Mouse (Mus musculus): ENCODE data around the gene Kat7. TPM values are rescaled to one million over a fixed set of nuclear protein-coding genes. Genes with fewer than 3 reads are reported as not detected.

The Kat7 gene
- polyA plus RNA-seq, 1 experiment from 2014 or later, result 31.2 TPM

DNA sequence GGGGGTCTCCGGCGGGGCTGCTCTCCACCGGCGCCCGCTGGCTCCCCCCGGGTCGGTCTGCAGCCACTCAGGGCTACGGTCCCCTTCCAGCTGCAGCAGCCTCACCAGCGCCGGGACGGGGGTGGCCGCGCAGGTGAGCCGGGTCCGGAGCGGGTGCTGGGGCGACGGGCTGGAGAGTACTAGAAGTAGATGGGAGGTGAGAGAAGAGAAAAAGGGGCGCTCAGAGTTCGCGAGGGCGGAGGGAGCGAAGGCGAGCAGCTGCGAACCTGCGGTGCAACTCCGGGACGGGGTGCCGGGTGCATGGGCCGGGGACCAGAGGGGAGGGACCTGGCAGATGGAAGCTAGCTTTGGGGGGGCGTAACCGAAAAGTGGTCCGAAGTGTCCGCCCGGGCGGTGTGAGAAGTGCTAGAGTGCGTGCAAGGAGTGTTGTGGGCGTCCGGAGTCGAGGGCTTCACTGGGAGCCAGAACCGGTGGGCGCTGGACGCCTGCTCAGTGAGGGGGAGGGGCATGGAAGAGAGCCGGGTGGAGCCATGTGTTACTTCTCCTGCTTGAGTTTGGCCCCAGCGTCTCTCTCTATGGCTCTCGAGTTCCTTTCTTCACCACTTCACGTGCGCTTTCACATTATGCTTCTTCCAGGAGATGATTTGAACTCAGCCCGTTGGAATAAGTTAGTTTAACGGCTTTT is 27.2 kb upstream of the Kat7 start:
- Histone ChIP-seq H3K4me3 (ENCODE audit: low read depth, low read length) (peak overlapping the region; percentile 94), H3K27me3 (ENCODE audit: control insufficient read depth, insufficient read depth, low read depth, low read length) (no peaks in the 10 kb centered on the region), H3K36me3 (ENCODE audit: control insufficient read depth, insufficient read depth) (peaks cover 6% of the 10 kb centered on the region), H3K9ac (ENCODE audit: low read depth, low read length) (peak overlapping the region; percentile 96), H3K9me3 (replicated peaks; ENCODE audit: control insufficient read depth, low read length) (no peaks in the 10 kb centered on the region), H3K4me2 (ENCODE audit: low read depth, low read length) (peak overlapping the region; percentile 73), H3K4me1 (ENCODE audit: control insufficient read depth, low read depth, low read length) (peaks cover 46% of the 10 kb centered on the region), H3K27ac (ENCODE audit: low read length) (peak overlapping the region; percentile 99)
- under 1% methylated on average over 48 of the region's 50 CpGs for WGBS (ENCODE audit: insufficient replicate concordance)
- ATAC-seq (ENCODE audit: low read depth), result peak; percentile 12

DNA sequence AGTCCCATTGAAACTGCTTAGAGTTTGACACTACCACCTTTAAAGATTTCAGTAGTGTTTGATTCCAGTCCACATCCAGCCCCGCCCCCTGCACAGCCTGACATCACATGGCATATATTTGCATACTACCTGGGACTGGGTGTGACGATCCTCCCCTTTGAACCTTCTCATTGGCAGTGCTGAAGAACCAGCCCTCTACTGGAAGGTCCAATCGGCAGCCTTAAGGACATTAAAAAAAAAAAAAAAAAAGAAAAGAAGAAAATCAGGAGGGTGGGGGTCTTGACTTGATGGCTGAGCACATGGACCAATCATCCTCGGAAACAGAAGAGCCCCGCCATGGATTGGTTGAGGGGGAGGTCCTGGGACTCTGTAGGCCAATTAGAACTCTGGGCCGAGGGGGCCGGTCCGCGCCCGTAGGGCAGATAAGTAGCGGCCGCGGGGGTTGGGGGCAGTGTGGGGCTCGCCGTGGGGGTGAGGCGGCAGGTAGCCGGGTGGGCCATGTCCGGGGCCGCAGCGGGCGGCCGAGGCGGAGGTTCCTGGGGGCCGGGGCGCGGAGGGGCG is 26.6 kb upstream of the Kat7 start, which contains the start of gene Fam117a:
TSS of gene Fam117a (plus strand) at position 451 of the 561 bp plus-strand sequence.
- peaks cover 1% of the 10 kb centered on the region for H3K36me3 ChIP-seq (ENCODE audit: control insufficient read depth, insufficient read depth)
- peak within 1 kb of the TSS; percentile 94 for H3K4me3 ChIP-seq (ENCODE audit: low read depth, low read length)
- H3K9me3 ChIP-seq (replicated peaks; ENCODE audit: control insufficient read depth, low read length), result no peaks in the 10 kb centered on the region
- H3K4me1 ChIP-seq (ENCODE audit: control insufficient read depth, low read depth, low read length), result peaks cover 44% of the 10 kb centered on the region
- no peaks in the 10 kb centered on the region for H3K27me3 ChIP-seq (ENCODE audit: control insufficient read depth, insufficient read depth, low read depth, low read length)
- peak within 1 kb of the TSS; percentile 73 for H3K4me2 ChIP-seq (ENCODE audit: low read depth, low read length)
- peak within 1 kb of the TSS; percentile 96 for H3K9ac ChIP-seq (ENCODE audit: low read depth, low read length)
- ATAC-seq (ENCODE audit: low read depth), result peak; percentile 80
- H3K27ac ChIP-seq (ENCODE audit: low read length), result peak within 1 kb of the TSS; percentile 99
- 0% methylated on average over 16 of the region's 27 CpGs for WGBS (ENCODE audit: insufficient replicate concordance)

- 26% methylated on average over 5 of the region's 5 CpGs for WGBS (ENCODE audit: insufficient replicate concordance)
- H3K4me2 ChIP-seq (ENCODE audit: low read depth, low read length), result peak overlapping the region; percentile 45
- H3K36me3 ChIP-seq (ENCODE audit: control insufficient read depth, insufficient read depth), result no peaks in the 10 kb centered on the region
- peak overlapping the region; percentile 95 for H3K27ac ChIP-seq (ENCODE audit: low read length)
- H3K4me1 ChIP-seq (ENCODE audit: control insufficient read depth, low read depth, low read length), result peaks cover 44% of the 10 kb centered on the region
- no peak overlapping the region; the same call in 1 of the 2 replicates for H3K9ac ChIP-seq (ENCODE audit: low read depth, low read length)
- no peak overlapping the region for H3K4me3 ChIP-seq (ENCODE audit: low read depth, low read length)
- no peaks in the 10 kb centered on the region for H3K9me3 ChIP-seq (replicated peaks; ENCODE audit: control insufficient read depth, low read length)
- no peak for ATAC-seq (ENCODE audit: low read depth)
- no peaks in the 10 kb centered on the region for H3K27me3 ChIP-seq (ENCODE audit: control insufficient read depth, insufficient read depth, low read depth, low read length)
Observed at GRCm38 (mm10) chr11:95334448-95335060, 24.5 kb upstream of the Kat7 start.

- peak overlapping the region; percentile 95 for H3K27ac ChIP-seq (ENCODE audit: low read length)
Observed at GRCm38 (mm10) chr11:95333805-95334204, 23.8 kb upstream of the Kat7 start.

GRCm38 (mm10) chr11:95333209-95333608 is 23.2 kb upstream of the Kat7 start:
- 17% methylated on average over 4 of the region's 4 CpGs for WGBS (ENCODE audit: insufficient replicate concordance)
- H3K4me1 ChIP-seq (ENCODE audit: control insufficient read depth, low read depth, low read length), result peaks cover 44% of the 10 kb centered on the region
- peak overlapping the region; percentile 95 for H3K27ac ChIP-seq (ENCODE audit: low read length)
- no peak overlapping the region for H3K4me3 ChIP-seq (ENCODE audit: low read depth, low read length)
- no peaks in the 10 kb centered on the region for H3K36me3 ChIP-seq (ENCODE audit: control insufficient read depth, insufficient read depth)
- H3K27me3 ChIP-seq (ENCODE audit: control insufficient read depth, insufficient read depth, low read depth, low read length), result no peaks in the 10 kb centered on the region
- peak overlapping the region; percentile 48; the same call in 1 of the 2 replicates for H3K9ac ChIP-seq (ENCODE audit: low read depth, low read length)
- H3K9me3 ChIP-seq (replicated peaks; ENCODE audit: control insufficient read depth, low read length), result no peaks in the 10 kb centered on the region
- no peak for ATAC-seq (ENCODE audit: low read depth)
- peak overlapping the region; percentile 45 for H3K4me2 ChIP-seq (ENCODE audit: low read depth, low read length)

More at GRCm38 (mm10) chr11:95333805-95334204, 23.8 kb upstream of the Kat7 start:
- Histone ChIP-seq H3K27me3 (ENCODE audit: control insufficient read depth, insufficient read depth, low read depth, low read length) (no peaks in the 10 kb centered on the region), H3K9me3 (replicated peaks; ENCODE audit: control insufficient read depth, low read length) (no peaks in the 10 kb centered on the region), H3K36me3 (ENCODE audit: control insufficient read depth, insufficient read depth) (no peaks in the 10 kb centered on the region), H3K9ac (ENCODE audit: low read depth, low read length) (peak overlapping the region; percentile 48; the same call in 1 of the 2 replicates), H3K4me1 (ENCODE audit: control insufficient read depth, low read depth, low read length) (peaks cover 44% of the 10 kb centered on the region), H3K4me3 (ENCODE audit: low read depth, low read length) (peak overlapping the region; percentile 3; the same call in 1 of the 2 replicates), H3K4me2 (ENCODE audit: low read depth, low read length) (peak overlapping the region; percentile 45)
- peak; percentile 82 for ATAC-seq (ENCODE audit: low read depth)
- 24% methylated on average over 9 of the region's 9 CpGs for WGBS (ENCODE audit: insufficient replicate concordance)

- Histone ChIP-seq H3K4me1 (ENCODE audit: control insufficient read depth, low read depth, low read length) (peaks cover 38% of the 10 kb centered on the region), H3K36me3 (ENCODE audit: control insufficient read depth, insufficient read depth) (no peaks in the 10 kb centered on the region), H3K9me3 (replicated peaks; ENCODE audit: control insufficient read depth, low read length) (no peaks in the 10 kb centered on the region), H3K4me2 (ENCODE audit: low read depth, low read length) (no peak overlapping the region), H3K9ac (ENCODE audit: low read depth, low read length) (no peak overlapping the region), H3K4me3 (ENCODE audit: low read depth, low read length) (no peak overlapping the region), H3K27me3 (ENCODE audit: control insufficient read depth, insufficient read depth, low read depth, low read length) (no peaks in the 10 kb centered on the region), H3K27ac (ENCODE audit: low read length) (no peak overlapping the region)
- WGBS (ENCODE audit: insufficient replicate concordance), result 40% methylated on average over 1 of the region's 1 CpGs
- ATAC-seq (ENCODE audit: low read depth), result no peak
Observed at GRCm38 (mm10) chr11:95330662-95331061, 20.6 kb upstream of the Kat7 start.

GRCm38 (mm10) chr11:95328629-95329028 is 18.6 kb upstream of the Kat7 start:
- Histone ChIP-seq H3K27ac (ENCODE audit: low read length) (no peak overlapping the region), H3K27me3 (ENCODE audit: control insufficient read depth, insufficient read depth, low read depth, low read length) (no peaks in the 10 kb centered on the region)

DNA sequence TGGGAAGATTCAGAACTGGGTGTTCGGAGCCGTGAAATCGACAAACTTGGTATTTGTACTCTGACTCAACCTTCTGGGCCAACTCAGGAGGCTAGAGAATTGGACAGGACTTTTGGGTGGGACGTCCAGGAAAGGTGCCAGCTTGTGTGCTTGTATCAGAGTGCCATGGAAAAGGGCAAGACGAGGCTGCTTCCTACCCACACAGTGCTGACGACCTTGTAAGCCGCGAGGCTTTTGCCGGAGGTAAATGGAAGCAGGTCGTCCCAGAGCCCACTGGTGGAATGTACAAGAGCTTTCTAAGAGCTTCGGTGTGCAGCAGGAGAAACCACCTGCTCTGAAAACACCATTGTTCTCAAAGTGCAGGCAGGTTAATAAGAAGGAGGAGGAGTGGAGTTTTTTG is 16.2 kb upstream of the Kat7 start:
- Histone ChIP-seq H3K9ac (ENCODE audit: low read depth, low read length) (no peak overlapping the region), H3K27ac (ENCODE audit: low read length) (no peak overlapping the region), H3K9me3 (replicated peaks; ENCODE audit: control insufficient read depth, low read length) (no peaks in the 10 kb centered on the region), H3K4me1 (ENCODE audit: control insufficient read depth, low read depth, low read length) (no peaks in the 10 kb centered on the region; the same call in 1 of the 2 replicates), H3K36me3 (ENCODE audit: control insufficient read depth, insufficient read depth) (no peaks in the 10 kb centered on the region), H3K4me3 (ENCODE audit: low read depth, low read length) (no peak overlapping the region), H3K4me2 (ENCODE audit: low read depth, low read length) (no peak overlapping the region), H3K27me3 (ENCODE audit: control insufficient read depth, insufficient read depth, low read depth, low read length) (no peaks in the 10 kb centered on the region)
- ATAC-seq (ENCODE audit: low read depth), result no peak
- WGBS (ENCODE audit: insufficient replicate concordance), result 74% methylated on average over 11 of the region's 11 CpGs

More at GRCm38 (mm10) chr11:95328629-95329028, 18.6 kb upstream of the Kat7 start:
- Histone ChIP-seq H3K4me3 (ENCODE audit: low read depth, low read length) (no peak overlapping the region), H3K4me1 (ENCODE audit: control insufficient read depth, low read depth, low read length) (peaks cover 18% of the 10 kb centered on the region), H3K4me2 (ENCODE audit: low read depth, low read length) (no peak overlapping the region), H3K36me3 (ENCODE audit: control insufficient read depth, insufficient read depth) (no peaks in the 10 kb centered on the region), H3K9ac (ENCODE audit: low read depth, low read length) (no peak overlapping the region), H3K9me3 (replicated peaks; ENCODE audit: control insufficient read depth, low read length) (no peaks in the 10 kb centered on the region)
- 69% methylated on average over 5 of the region's 5 CpGs for WGBS (ENCODE audit: insufficient replicate concordance)
- no peak for ATAC-seq (ENCODE audit: low read depth)

DNA sequence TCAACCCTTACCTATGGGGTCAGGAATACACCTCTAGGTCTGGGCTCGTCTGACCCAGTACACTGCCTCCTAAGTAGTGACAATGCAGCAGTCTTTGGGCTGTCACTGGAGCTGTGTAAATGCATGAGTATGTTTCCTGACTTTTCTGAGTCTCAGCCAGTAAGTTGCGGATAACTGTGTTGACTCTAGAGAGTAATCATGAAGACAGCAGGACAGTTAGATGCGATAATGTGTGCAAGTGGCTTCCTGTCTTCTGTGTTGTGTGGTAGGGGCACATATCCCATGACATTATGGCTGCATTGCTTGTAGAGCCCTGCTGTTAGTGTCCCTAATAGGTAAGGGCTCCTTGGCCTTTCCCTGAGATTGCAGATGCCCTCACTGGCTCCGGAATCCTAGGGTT is 15.8 kb upstream of the Kat7 start:
- no peak overlapping the region for H3K4me2 ChIP-seq (ENCODE audit: low read depth, low read length)
- no peak overlapping the region for H3K4me3 ChIP-seq (ENCODE audit: low read depth, low read length)
- H3K27ac ChIP-seq (ENCODE audit: low read length), result no peak overlapping the region
- H3K27me3 ChIP-seq (ENCODE audit: control insufficient read depth, insufficient read depth, low read depth, low read length), result no peaks in the 10 kb centered on the region
- no peaks in the 10 kb centered on the region for H3K36me3 ChIP-seq (ENCODE audit: control insufficient read depth, insufficient read depth)
- no peak overlapping the region for H3K9ac ChIP-seq (ENCODE audit: low read depth, low read length)
- no peaks in the 10 kb centered on the region for H3K9me3 ChIP-seq (replicated peaks; ENCODE audit: control insufficient read depth, low read length)
- no peak for ATAC-seq (ENCODE audit: low read depth)
- WGBS (ENCODE audit: insufficient replicate concordance), result 69% methylated on average over 4 of the region's 4 CpGs
- H3K4me1 ChIP-seq (ENCODE audit: control insufficient read depth, low read depth, low read length), result no peaks in the 10 kb centered on the region; the same call in 1 of the 2 replicates
